Mouse (Mus musculus) MEL (cell line): ENCODE data around the gene Mex3a. TPM values are rescaled to one million over a fixed set of nuclear protein-coding genes. Genes with fewer than 3 reads are reported as not detected.

ENCODE experiments used
- DNase-seq: peaks from one replicate; pipeline ENCODE4 v3.0.0; 2011; ENCODE audit warnings: low read depth, low spot score
- H3K27ac ChIP-seq: 2 replicates; pipeline ENCODE4 v1.5.1; 2012; ENCODE audit warnings: low read depth, mild to moderate bottlenecking, control low read depth, low read length, moderate library complexity; ENCODE audit not compliant: control insufficient read depth
- H3K27me3 ChIP-seq, 2 experiments: fragments of 150-350 bp in 1 of 2; sonication (generic) in 1 of 2; 2 replicates each; pipeline ENCODE4 v1.6.1; 2012; ENCODE audit warnings: low read length in 2 of 2, mild to moderate bottlenecking in 2 of 2, improper control_type of control experiment in 1 of 2, moderate library complexity in 1 of 2; ENCODE audit not compliant: insufficient read depth in 2 of 2, control insufficient read depth in 1 of 2
- H3K36me3 ChIP-seq, 2 experiments: 2 replicates each; pipeline ENCODE4 v1.6.1; 2012 to 2014; ENCODE audit warnings: low read length in 2 of 2, improper control_type of control experiment in 1 of 2, inconsistent platforms in 1 of 2, mild to moderate bottlenecking in 1 of 2; ENCODE audit not compliant: insufficient read depth in 2 of 2, control insufficient read depth in 1 of 2
- H3K4me1 ChIP-seq, 2 experiments: fragments of 150-350 bp in 1 of 2; sonication (generic) in 1 of 2; 2 replicates each; pipeline ENCODE4 v1.6.1; 2012; ENCODE audit warnings: low read length in 2 of 2, improper control_type of control experiment in 1 of 2, mild to moderate bottlenecking in 1 of 2; ENCODE audit not compliant: insufficient read depth in 2 of 2, control insufficient read depth in 1 of 2
- H3K4me3 ChIP-seq, 2 experiments: fragments of 150-350 bp in 1 of 2; sonication (generic) in 1 of 2; 2 replicates each; pipeline ENCODE4 v1.5.1; 2012; ENCODE audit warnings: low read depth in 2 of 2, low read length in 2 of 2, mild to moderate bottlenecking in 2 of 2, moderate library complexity in 2 of 2, control low read depth in 1 of 2, improper control_type of control experiment in 1 of 2; ENCODE audit not compliant: control insufficient read depth in 1 of 2, insufficient read depth in 1 of 2
- H3K79me2 ChIP-seq: 2 replicates; pipeline ENCODE4 v1.6.1; 2012; ENCODE audit warnings: mild to moderate bottlenecking, low read length, moderate library complexity; ENCODE audit not compliant: control insufficient read depth, poor library complexity, insufficient read depth
- H3K9ac ChIP-seq: 2 replicates; pipeline ENCODE4 v1.6.1; 2012; ENCODE audit warnings: low read depth, mild to moderate bottlenecking, control low read depth, low read length, moderate library complexity; ENCODE audit not compliant: control insufficient read depth, poor library complexity, severe bottlenecking
- H3K9me3 ChIP-seq: fragments of 150-350 bp; sonication (generic); replicated peaks from 2 replicates; pipeline ENCODE4 v1.6.1; 2012; ENCODE audit warnings: mild to moderate bottlenecking, low read length, improper control_type of control experiment, moderate library complexity; ENCODE audit not compliant: insufficient read depth
- BHLHE40 ChIP-seq: IDR thresholded peaks from 2 replicates; pipeline ENCODE4 v1.6.1; 2012; ENCODE audit warnings: low read depth, mild to moderate bottlenecking, inconsistent platforms, low read length, improper control_type of control experiment, borderline replicate concordance
- CHD1 ChIP-seq: IDR thresholded peaks from 2 replicates; pipeline ENCODE4 v1.6.1; 2012; ENCODE audit warnings: low read depth, mild to moderate bottlenecking, inconsistent platforms, low read length, improper control_type of control experiment
- CTCF ChIP-seq, 3 experiments: IDR thresholded peaks in 2 of 3; conservative IDR thresholded peaks in 1 of 3; 2 replicates each; pipeline ENCODE4 v1.5.1; 2011 to 2012; ENCODE audit warnings: low read length in 3 of 3, low read depth in 2 of 3, mild to moderate bottlenecking in 2 of 3, improper control_type of control experiment in 1 of 3, inconsistent platforms in 1 of 3, mixed read lengths in 1 of 3, moderate library complexity in 1 of 3; ENCODE audit not compliant: control insufficient read depth in 1 of 3, insufficient read depth in 1 of 3, poor library complexity in 1 of 3, severe bottlenecking in 1 of 3
- E2F4 ChIP-seq: IDR thresholded peaks from 2 replicates; pipeline ENCODE4 v1.6.1; 2011; ENCODE audit warnings: low read depth, low read length, improper control_type of control experiment, borderline replicate concordance
- ELF1 ChIP-seq: IDR thresholded peaks from 2 replicates; pipeline ENCODE4 v1.6.1; 2014; ENCODE audit warnings: low read depth, mild to moderate bottlenecking, inconsistent platforms, low read length, improper control_type of control experiment, moderate library complexity
- GABPA ChIP-seq: IDR thresholded peaks from 2 replicates; pipeline ENCODE4 v1.6.1; 2012; ENCODE audit warnings: low read depth, mild to moderate bottlenecking, inconsistent platforms, low read length, improper control_type of control experiment, moderate library complexity
- MAZ ChIP-seq: IDR thresholded peaks from 2 replicates; pipeline ENCODE4 v1.6.1; 2012; ENCODE audit warnings: low read depth, mild to moderate bottlenecking, inconsistent platforms, low read length, improper control_type of control experiment
- MYB ChIP-seq: IDR thresholded peaks from 2 replicates; pipeline ENCODE4 v1.6.1; 2011; ENCODE audit warnings: mild to moderate bottlenecking, low read depth, low read length, improper control_type of control experiment
- NELFE ChIP-seq: IDR thresholded peaks from 2 replicates; pipeline ENCODE4 v1.6.1; 2011; ENCODE audit warnings: low read depth, low read length, improper control_type of control experiment
- NRF1 ChIP-seq: IDR thresholded peaks from 2 replicates; pipeline ENCODE4 v1.6.1; 2014; ENCODE audit warnings: low read depth, mild to moderate bottlenecking, inconsistent platforms, low read length, improper control_type of control experiment, moderate library complexity; ENCODE audit not compliant: poor library complexity, insufficient read depth, severe bottlenecking
- POLR2AphosphoS2 ChIP-seq: IDR thresholded peaks from 2 replicates; pipeline ENCODE4 v1.6.1; 2011; ENCODE audit warnings: low read length, improper control_type of control experiment
- POLR2AphosphoS5 ChIP-seq: IDR thresholded peaks from 2 replicates; pipeline ENCODE4 v1.6.1; 2012; ENCODE audit warnings: low read depth, borderline replicate concordance, mild to moderate bottlenecking, inconsistent platforms, low read length, moderate library complexity, mixed read lengths
- SMC3 ChIP-seq: IDR thresholded peaks from 2 replicates; pipeline ENCODE4 v1.6.1; 2011; ENCODE audit warnings: low read depth, low read length, improper control_type of control experiment
- TCF12 ChIP-seq: IDR thresholded peaks from 2 replicates; pipeline ENCODE4 v1.6.1; 2014; ENCODE audit warnings: low read depth, mild to moderate bottlenecking, inconsistent platforms, low read length, improper control_type of control experiment, moderate library complexity
- UBTF ChIP-seq: IDR thresholded peaks from 2 replicates; pipeline ENCODE4 v1.6.1; 2012; ENCODE audit warnings: low read depth, mild to moderate bottlenecking, inconsistent platforms, low read length, improper control_type of control experiment, moderate library complexity, borderline replicate concordance; ENCODE audit not compliant: insufficient read depth
- USF1 ChIP-seq: IDR thresholded peaks from 2 replicates; pipeline ENCODE4 v1.6.1; 2014; ENCODE audit warnings: low read depth, mild to moderate bottlenecking, inconsistent platforms, low read length, improper control_type of control experiment, moderate library complexity
- ZKSCAN1 ChIP-seq: IDR thresholded peaks from 2 replicates; pipeline ENCODE4 v1.6.1; 2012; ENCODE audit warnings: low read depth, mild to moderate bottlenecking, inconsistent platforms, low read length, improper control_type of control experiment, moderate library complexity
- ZMIZ1 ChIP-seq: IDR thresholded peaks from 2 replicates; pipeline ENCODE4 v1.6.1; 2012; ENCODE audit warnings: low read depth, mild to moderate bottlenecking, inconsistent platforms, low read length, improper control_type of control experiment, moderate library complexity
- polyA plus RNA-seq, 2 experiments: library from polyadenylated mRNA; stranded (reverse) in 1 of 2; unstranded in 1 of 2; fragments of >175 nt in 1 of 2; fragments of >200 nt in 1 of 2; gene quantifications; 2 replicates each; pipeline versions ENCODE4 v1.2.1 to v1.2.4; 2012; ENCODE audit warnings: low replicate concordance in 2 of 2, low read depth in 1 of 2; ENCODE audit not compliant: insufficient read length in 2 of 2, insufficient read depth in 1 of 2, missing spikeins in 1 of 2
- total RNA-seq: library from RNA; depleted of rRNA; stranded (reverse); fragments of 300-350 nt; gene quantifications from 2 replicates; pipeline ENCODE4 v1.2.3, GENCODE M21; 2012

Gene Mex3a
- total and polyA plus RNA-seq, 3 experiments: 5.5 to 10.1 TPM; not detected in 1

DNA sequence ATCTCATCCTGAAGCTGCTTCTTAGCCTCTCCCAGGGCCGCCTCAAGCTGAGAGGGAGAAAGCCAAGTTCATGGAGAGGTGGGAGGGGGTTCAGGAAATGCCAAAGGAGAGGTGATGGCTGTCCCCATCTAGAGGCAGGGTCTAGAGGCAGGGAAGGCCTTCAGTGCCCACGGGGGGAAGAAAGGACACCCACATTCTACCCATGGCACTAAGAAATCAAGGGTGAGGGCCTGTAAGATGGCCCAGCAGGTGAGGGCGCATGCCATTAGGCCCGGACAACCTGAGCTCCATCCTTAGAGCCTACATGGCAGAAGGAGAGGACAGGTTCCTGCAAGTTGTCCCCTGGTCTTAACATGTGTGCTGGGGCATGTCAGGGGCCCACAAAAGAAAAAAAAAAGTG lies 45.3 kb upstream of the Mex3a start:
- peaks cover 15% of the 10 kb centered on the region for H3K79me2 ChIP-seq
- H3K27ac ChIP-seq: no peak overlapping the region
- TF ChIP-seq POLR2AphosphoS5: no peak
- no peak for TF ChIP-seq NELFE
- no peak for TF ChIP-seq BHLHE40
- TF ChIP-seq SMC3: no peak
- no peak for TF ChIP-seq CTCF (IDR thresholded peaks at IDR 0.05 in 2 of 3, conservative IDR thresholded peaks at IDR 0.05 in 1 of 3; ENCODE audit: control insufficient read depth in 1 of 3, insufficient read depth in 1 of 3, low read depth in 2 of 3, low read length in 3 of 3, poor library complexity in 1 of 3, severe bottlenecking in 1 of 3)
- no peak for TF ChIP-seq UBTF
- TF ChIP-seq POLR2AphosphoS2: no peak
- TF ChIP-seq ZMIZ1: no peak
- no peak for TF ChIP-seq TCF12
- TF ChIP-seq E2F4: no peak
- TF ChIP-seq ZKSCAN1: no peak
- no peak overlapping the region for H3K9ac ChIP-seq
- H3K4me3 ChIP-seq: no peak overlapping the region
- H3K9me3 ChIP-seq: no peaks in the 10 kb centered on the region
- peaks cover 0 to 30% of the 10 kb centered on the region in 2 experiments for H3K36me3 ChIP-seq
- no peak for DNase-seq
- H3K27me3 ChIP-seq: no peaks in the 10 kb centered on the region
- peaks cover 17 to 26% of the 10 kb centered on the region in 2 experiments for H3K4me1 ChIP-seq

GRCm38 (mm10) chr3:88487396-88487795 lies 44.8 kb upstream of the Mex3a start:
- H3K4me1 ChIP-seq: peaks cover 17 to 29% of the 10 kb centered on the region in 2 experiments
- H3K4me3 ChIP-seq: no peak overlapping the region
- H3K9me3 ChIP-seq: no peaks in the 10 kb centered on the region
- H3K36me3 ChIP-seq: peaks cover 0 to 31% of the 10 kb centered on the region in 2 experiments
- no peak overlapping the region for H3K9ac ChIP-seq
- H3K27me3 ChIP-seq: no peaks in the 10 kb centered on the region
- DNase-seq: no peak
- peaks cover 17% of the 10 kb centered on the region for H3K79me2 ChIP-seq
- no peak for TF ChIP-seq NELFE
- TF ChIP-seq USF1: no peak
- no peak for TF ChIP-seq CHD1
- no peak for TF ChIP-seq NRF1
- TF ChIP-seq MYB: no peak
- no peak for TF ChIP-seq MAZ
- no peak for TF ChIP-seq GABPA
- no peak for TF ChIP-seq ELF1
- TF ChIP-seq, all 39 proteins: peak for 0
- no peak overlapping the region for H3K27ac ChIP-seq
